8 mouse cellular contexts compared by ENCODE assay signal in genomic region chrX:162887931-162888511, GRCm38 (mm10). TPM values are rescaled to one million over a fixed set of nuclear protein-coding genes. Genes with fewer than 3 reads are reported as not detected.
A peak's percentile ranks its signal among the peaks of the same experiment; 100 is the strongest.
DNase-seq lines count a peak whose midpoint lies in the region; ATAC-seq and TF ChIP-seq lines count a peak whose summit lies in the region.

Gene Syap1, minus strand, starts transcription at chrX:162888447.

- peak within 1 kb of the TSS; percentile 70 for H3K27ac ChIP-seq in lung, embryonic 16.5 days (ENCODE audit: low read length)
- H3K27ac ChIP-seq in thymus, adult 2 months (ENCODE audit: control insufficient read depth, insufficient read depth, low read length) = no peak within 1 kb of the TSS

- 0 out of 2 replicates have a peak, but pooled peaks cover 7% of the 10 kb centered on the region for H3K4me1 ChIP-seq in lung, embryonic 16.5 days (replicated peaks; ENCODE audit: control insufficient read depth, insufficient read depth, low read length)
- H3K4me1 ChIP-seq in thymus, adult 2 months (replicated peaks; ENCODE audit: control insufficient read depth, insufficient read depth, low read length) = peaks cover 4% of the 10 kb centered on the region

- ATAC-seq in frontal cortex, adult (ENCODE audit: low TSS enrichment) = peak; percentile 100
- ATAC-seq in hematopoietic stem cell, adult 5-6 weeks (replicated peaks in 1 of 2; ENCODE audit: insufficient read depth in 1 of 2, low FRiP score in 2 of 2, low TSS enrichment in 1 of 2, low read depth in 1 of 2, poor library complexity in 2 of 2, severe bottlenecking in 2 of 2) = peak; percentile 87 to 100
- ATAC-seq in lung, embryonic 16.5 days (ENCODE audit: low read depth) = peak; percentile 98

- peak within 1 kb of the TSS; percentile 46 for H3K4me2 ChIP-seq in lung, embryonic 16.5 days (ENCODE audit: low read depth, low read length)

- 16% methylated on average over 32 of the region's 47 CpGs for WGBS in lung, embryonic 16.5 days
- 2% methylated on average over 31 of the region's 47 CpGs for WGBS in thymus, adult 2 months

- no peak for TF ChIP-seq CTCF in thymus, adult 2 months (IDR thresholded peaks at IDR 0.05; ENCODE audit: borderline replicate concordance, control insufficient read depth, extremely low read depth, insufficient read depth, low read length, poor library complexity)

- no peaks in the 10 kb centered on the region for H3K36me3 ChIP-seq in lung, embryonic 16.5 days (ENCODE audit: control insufficient read depth, insufficient read depth, low read length)
- no peaks in the 10 kb centered on the region for H3K36me3 ChIP-seq in thymus, adult 2 months (ENCODE audit: control insufficient read depth, insufficient read depth, low read length)

- H3K27me3 ChIP-seq in lung, embryonic 16.5 days (ENCODE audit: control insufficient read depth, insufficient read depth, low read depth, low read length) = no peaks in the 10 kb centered on the region
- no peaks in the 10 kb centered on the region for H3K27me3 ChIP-seq in thymus, adult 2 months (ENCODE audit: control insufficient read depth, insufficient read depth, low read length)

- peak within 1 kb of the TSS; percentile 70 for H3K4me3 ChIP-seq in lung, embryonic 16.5 days (ENCODE audit: low read length)
- H3K4me3 ChIP-seq in thymus, adult 2 months (ENCODE audit: control insufficient read depth, insufficient read depth, low read length) = peak within 1 kb of the TSS; percentile 68

- H3K9me3 ChIP-seq in lung, embryonic 16.5 days (ENCODE audit: control insufficient read depth, low read length) = no peaks in the 10 kb centered on the region; the same call in 1 of the 2 replicates

- peak; percentile 19; the same call in 1 of the 2 replicates for TF ChIP-seq POLR2A in thymus, adult 2 months (IDR thresholded peaks at IDR 0.05; ENCODE audit: control insufficient read depth, extremely low read depth, insufficient read depth, low read length, poor library complexity)

- peak; percentile 32 for DNase-seq in MEL-GATA-1-ER (ENCODE audit: extremely low read depth, low read depth)
- peak; percentile 73 for DNase-seq in cerebellum, adult 8-10 months
- DNase-seq in layer of hippocampus, adult 9-11 months = peak; percentile 72
- DNase-seq in ovary, adult 18-20 months (ENCODE audit: low spot score) = peak; percentile 69
- peak; percentile 77 for DNase-seq in thymus, adult 2 months

- peak within 1 kb of the TSS; percentile 84 for H3K9ac ChIP-seq in lung, embryonic 16.5 days (ENCODE audit: low read length)

RNA-seq across cellular contexts. Expression of gene Syap1, which starts in this region (rescaled TPM):
- 55.8 TPM in 2 replicates for total RNA-seq in hematopoietic stem cell, adult 5-6 weeks (2017)
- polyA plus RNA-seq in lung, embryonic 16.5 days (2015; fragmentation: Nextera tagmentation; extraction: Ambion mirVana) = 40.8 and 45.9 TPM in 2 replicates
- 8.9 and 9.1 TPM in 2 replicates for polyA plus RNA-seq in thymus, adult 2 months (2012; rRNA removed)
